Comparison of ENCODE assay signal across 24 mouse cellular contexts in genomic region chr11:18008140-18008539, GRCm38 (mm10).
"Had no signal": no experiment of that assay in that cellular context is flagged by ENCODE, and none has a peak within 500 bp of the region (broad histone marks: within the 10 kb centered on the region; RNA-seq: fewer than 3 reads in every experiment).

No protein-coding gene starts in this region.

- H3K4me1 ChIP-seq: intestine, embryonic 15.5 days; liver, embryonic 12.5 days had no signal

- ATAC-seq: hindbrain, embryonic 16.5 days; inflammation-experienced regulatory T-cells, adult 6 months; intestine, embryonic 15.5 days; intestine, postnatal 0 days; liver, embryonic 12.5 days had no signal

- H3K4me2 ChIP-seq: heart, embryonic 12.5 days; hindbrain, embryonic 12.5 days; hindbrain, embryonic 14.5 days; intestine, embryonic 15.5 days; limb, embryonic 13.5 days; limb, embryonic 15.5 days; liver, embryonic 12.5 days had no signal

- H3K9me3 ChIP-seq: heart, embryonic 12.5 days; hindbrain, embryonic 10.5 days; hindbrain, embryonic 12.5 days; intestine, embryonic 15.5 days; limb, embryonic 13.5 days; limb, embryonic 15.5 days; liver, embryonic 12.5 days had no signal

- DNase-seq: gastrocnemius, postnatal 14 days; gastrocnemius, postnatal 36 days; heart, adult 2 months; heart, postnatal 10 days; heart, postnatal 4 days; kidney, adult 18-20 months; kidney, adult 8-10 months; kidney, postnatal 10 days; kidney, postnatal 25 days; kidney, postnatal 4 days; left cerebral cortex, postnatal 4 days had no signal

- H3K9ac ChIP-seq: heart, embryonic 12.5 days; hindbrain, embryonic 12.5 days; hindbrain, embryonic 14.5 days; intestine, embryonic 15.5 days; limb, embryonic 13.5 days; limb, embryonic 15.5 days; liver, embryonic 12.5 days; liver, embryonic 14.5 days had no signal

- H3K36me3 ChIP-seq: heart, embryonic 12.5 days; hindbrain, embryonic 10.5 days; hindbrain, embryonic 12.5 days; intestine, embryonic 15.5 days; limb, embryonic 13.5 days; limb, embryonic 15.5 days; liver, embryonic 12.5 days had no signal

- H3K27ac ChIP-seq: heart, adult 2 months; hindbrain, embryonic 10.5 days; hindbrain, embryonic 12.5 days; hindbrain, embryonic 14.5 days; intestine, embryonic 15.5 days; layer of hippocampus, adult 2 months; limb, embryonic 13.5 days; limb, embryonic 15.5 days; liver, embryonic 12.5 days; liver, embryonic 14.5 days had no signal

- H3K27me3 ChIP-seq: heart, embryonic 12.5 days; hindbrain, embryonic 12.5 days; intestine, embryonic 15.5 days; limb, embryonic 15.5 days; liver, embryonic 12.5 days had no signal

- H3K4me3 ChIP-seq: heart, adult 2 months; heart, embryonic 12.5 days; hindbrain, embryonic 10.5 days; hindbrain, embryonic 12.5 days; intestine, embryonic 15.5 days; layer of hippocampus, adult 2 months; limb, embryonic 13.5 days; limb, embryonic 15.5 days; liver, embryonic 12.5 days had no signal
